Mouse (Mus musculus): Measurements from ENCODE around the gene Ccdc124.

DNA sequence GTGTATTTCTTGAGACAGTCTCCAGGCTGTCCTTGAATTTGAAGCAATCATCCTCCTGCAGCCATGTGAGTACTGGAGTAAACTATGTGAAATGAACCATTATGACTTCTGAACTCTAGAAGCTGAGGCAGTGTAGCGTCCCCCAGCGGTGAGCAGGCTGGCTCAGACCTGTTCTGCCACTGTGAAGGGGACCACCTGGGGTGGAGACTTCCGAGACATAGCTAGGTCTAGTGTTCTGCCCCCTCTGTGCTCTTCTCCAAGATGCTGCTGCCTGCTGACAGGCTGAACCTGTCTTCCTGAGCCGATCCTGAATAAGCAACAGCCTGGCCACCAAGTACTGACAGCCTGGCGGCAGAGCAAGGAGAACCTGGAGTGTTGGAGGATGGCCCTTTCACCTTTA lies 28.6 kb downstream of the Ccdc124 start:
- no peak for TF ChIP-seq CTCF (IDR thresholded peaks at IDR 0.05; ENCODE audit: insufficient read depth, low read length)
- no peak for TF ChIP-seq POLR2A (IDR thresholded peaks at IDR 0.05; ENCODE audit: borderline replicate concordance, extremely low read depth, low read depth, low read length)

All from lung, adult 2 months (tissue).